Mouse (Mus musculus) neural tube, embryonic 10.5 days (tissue): ENCODE measurements around the gene Mrpl48.

Source experiments
- DNase-seq: peaks from one replicate; pipeline ENCODE4 v3.0.0-alpha.2; 2017; ENCODE audit warnings: low spot score; ENCODE audit errors: extremely low spot score

Mrpl48 gene

GRCm38 (mm10) chr7:100496791-100497190 lies 111.3 kb downstream of the Mrpl48 start:
- no peak for DNase-seq

DNA sequence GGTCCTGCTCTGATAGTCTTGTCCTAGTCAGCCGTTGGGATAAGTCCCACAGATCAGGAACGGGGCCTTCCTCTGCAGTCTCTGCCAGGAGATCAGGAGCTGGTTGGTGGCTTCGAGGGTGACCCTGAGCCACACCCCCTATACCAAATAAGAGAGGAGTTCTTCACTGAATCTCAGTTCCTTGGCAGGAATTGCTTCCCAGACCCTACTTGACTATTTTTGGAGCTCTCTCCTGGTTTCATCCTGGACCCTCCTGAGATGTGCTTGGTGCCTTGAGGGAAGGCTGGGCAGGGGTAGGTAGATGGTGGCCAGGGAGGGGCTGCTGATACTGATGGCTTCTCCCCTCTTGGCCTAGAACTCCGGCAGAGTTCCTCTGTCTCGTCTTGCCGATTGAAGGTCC lies 111.7 kb downstream of the Mrpl48 start:
- DNase-seq, result no peak
